ENCODE assay signal across 8 mouse cellular contexts in genomic region chr11:43344767-43345561, GRCm38 (mm10).
DNase-seq lines count a peak whose midpoint lies in the region; ATAC-seq lines count a peak whose summit lies in the region.

No protein-coding gene starts in this region.

- H3K4me1 ChIP-seq in heart, embryonic 11.5 days (ENCODE audit: control insufficient read depth, insufficient read depth, low read length) = peaks cover 7% of the 10 kb centered on the region

- no peak for DNase-seq in heart, postnatal 36 days
- peak; percentile 58 for DNase-seq in brain, adult 2 months (ENCODE audit: low read depth, low spot score)
- DNase-seq in heart, postnatal 10 days = peak; percentile 21 to 26
- peak; percentile 62 to 78 for DNase-seq in lung, postnatal 4 days
- no peak for DNase-seq in thymus, postnatal 4 days
- no peak for DNase-seq in cerebellum, adult 11-12 months
- DNase-seq in thymus, postnatal 25 days = no peak

- peak overlapping the region; percentile 67; the same call in 1 of the 2 replicates for H3K27ac ChIP-seq in heart, embryonic 11.5 days (ENCODE audit: low read depth, low read length)

- 30% methylated on average over 14 of the region's 14 CpGs for WGBS in heart, embryonic 11.5 days (ENCODE audit: insufficient replicate concordance)

- no peaks in the 10 kb centered on the region for H3K27me3 ChIP-seq in heart, embryonic 11.5 days (ENCODE audit: control insufficient read depth, insufficient read depth, low read length)

- no peak for ATAC-seq in heart, embryonic 11.5 days (replicated peaks; ENCODE audit: insufficient number of reproducible peaks, low FRiP score, low TSS enrichment)

- 0 out of 2 replicates have a peak overlapping the region, but pooled peaks have one; percentile 17 for H3K9ac ChIP-seq in heart, embryonic 11.5 days (ENCODE audit: low read depth, low read length)

- intact Hi-C loops in heart, postnatal 36 days (cut with DNase I) = no loop called here
- intact Hi-C loops in heart, postnatal 10 days (cut with DNase I) = no loop called here

- H3K9me3 ChIP-seq in heart, embryonic 11.5 days (replicated peaks; ENCODE audit: control insufficient read depth, low read length) = no peaks in the 10 kb centered on the region

- no peaks in the 10 kb centered on the region for H3K36me3 ChIP-seq in heart, embryonic 11.5 days (ENCODE audit: control insufficient read depth, insufficient read depth, low read length)

- H3K4me2 ChIP-seq in heart, embryonic 11.5 days = peak overlapping the region; percentile 50

- H3K4me3 ChIP-seq in heart, embryonic 11.5 days (ENCODE audit: low read depth, low read length) = no peak overlapping the region

Comparison
In these comparisons a context has a peak if more than half of its experiments do, and no peak if none do; other contexts are left out.
1. DNase-seq: peak in brain, adult 2 months (single experiment), heart, postnatal 10 days (2 of 2) and lung, postnatal 4 days (2 of 2); none in heart, postnatal 36 days (0 of 2), thymus, postnatal 4 days (single experiment), cerebellum, adult 11-12 months (single experiment) and thymus, postnatal 25 days (single experiment).